Mouse (Mus musculus): ENCODE data around the gene Adgrg5.

Gene Adgrg5

GRCm38 (mm10) chr8:94992010-94992409 lies 68.5 kb downstream of the Adgrg5 start:
- in situ Hi-C loops (cut with MboI), result no loop called here

- in situ Hi-C loops (cut with MboI), result no loop called here
These were observed 69.0 kb downstream of the Adgrg5 start for GRCm38 (mm10) chr8:94992534-94992933.
